Mouse (Mus musculus): ENCODE results near the gene Cenpb.

Gene Cenpb

DNA sequence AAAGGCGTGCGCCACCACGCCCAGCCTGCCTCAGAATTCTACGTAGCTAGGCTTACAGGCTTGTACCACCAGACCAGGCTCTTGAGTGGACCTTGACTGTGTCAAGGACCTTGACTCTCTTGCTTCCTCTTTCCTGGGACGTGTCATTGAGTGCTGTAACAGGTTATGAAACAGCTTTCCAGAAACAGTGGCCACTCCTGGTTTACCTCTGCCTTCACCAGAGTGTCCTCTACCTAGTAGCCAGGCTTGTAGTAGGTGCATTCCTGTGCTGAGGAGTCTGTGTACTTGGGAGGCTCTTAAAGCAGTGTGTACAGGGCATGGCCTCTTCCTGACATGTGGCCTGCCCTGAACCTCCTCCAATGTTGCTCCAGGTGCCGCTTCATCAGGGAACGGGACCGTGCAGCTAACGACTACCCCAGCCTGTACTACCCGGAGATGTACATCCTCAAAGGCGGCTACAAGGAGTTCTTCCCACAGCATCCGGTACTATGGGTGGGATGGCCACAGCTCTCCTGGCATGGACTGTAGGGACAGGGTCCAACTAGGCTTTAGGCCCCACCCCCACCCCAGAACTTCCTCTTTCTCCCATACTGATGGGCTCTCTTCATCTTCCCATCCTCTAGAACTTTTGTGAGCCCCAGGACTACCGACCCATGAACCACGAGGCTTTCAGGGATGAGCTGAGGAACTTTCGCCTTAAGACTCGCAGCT is 16.9 kb upstream of the Cenpb start:
- DNase-seq: no peak

DNA sequence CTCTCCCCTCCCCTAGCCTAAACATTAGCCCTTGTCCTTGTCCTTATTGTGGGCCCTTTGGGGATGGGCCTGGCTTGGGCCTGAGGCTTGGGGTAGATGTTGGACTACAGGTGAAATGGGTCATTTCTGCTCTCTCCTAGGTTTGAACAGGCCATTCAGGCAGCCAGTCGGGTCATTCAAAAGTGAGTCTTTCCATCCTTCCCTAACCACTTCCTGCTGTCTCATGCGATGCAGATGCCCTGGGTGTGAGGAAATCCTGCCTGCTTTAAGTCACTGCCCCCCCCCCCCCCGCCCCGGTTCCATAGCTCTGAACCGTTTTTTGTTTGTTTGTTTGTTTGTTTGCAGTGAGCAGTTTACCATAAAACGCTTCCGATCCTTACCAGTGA is 11.1 kb upstream of the Cenpb start:
- no peak for DNase-seq

DNA sequence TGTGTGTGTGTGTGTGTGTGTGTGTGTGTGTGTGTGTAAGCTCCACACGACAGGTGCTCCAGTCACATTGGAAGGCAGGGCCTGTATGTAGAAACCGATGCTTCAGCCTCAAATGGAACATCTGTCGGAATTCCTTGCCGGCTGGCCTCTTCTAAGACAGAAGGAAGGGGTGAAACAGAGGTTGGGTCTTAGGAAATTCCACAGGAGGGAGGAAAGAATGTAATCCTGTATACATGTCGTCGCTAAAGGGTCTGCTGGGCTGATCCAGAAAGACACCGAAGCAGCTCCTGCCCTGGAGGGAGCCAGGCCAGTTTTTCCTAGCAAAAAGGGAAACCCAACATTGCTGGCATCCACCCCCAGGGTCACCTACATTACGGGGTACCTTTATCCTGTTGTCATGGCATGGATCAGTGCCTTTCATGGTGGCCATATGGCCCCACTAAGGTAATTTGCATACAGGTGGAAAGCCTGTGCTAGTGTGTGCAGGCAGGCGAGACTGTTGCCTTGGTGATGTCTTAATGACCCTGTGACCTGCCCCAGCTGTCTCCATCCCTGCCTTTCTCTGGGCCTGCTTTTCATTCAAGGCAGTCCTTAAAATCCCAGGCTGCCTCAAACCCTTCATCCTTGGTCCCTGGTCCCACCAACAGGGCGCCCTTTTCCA is 10.6 kb upstream of the Cenpb start:
- peak; percentile 72 for DNase-seq

DNA sequence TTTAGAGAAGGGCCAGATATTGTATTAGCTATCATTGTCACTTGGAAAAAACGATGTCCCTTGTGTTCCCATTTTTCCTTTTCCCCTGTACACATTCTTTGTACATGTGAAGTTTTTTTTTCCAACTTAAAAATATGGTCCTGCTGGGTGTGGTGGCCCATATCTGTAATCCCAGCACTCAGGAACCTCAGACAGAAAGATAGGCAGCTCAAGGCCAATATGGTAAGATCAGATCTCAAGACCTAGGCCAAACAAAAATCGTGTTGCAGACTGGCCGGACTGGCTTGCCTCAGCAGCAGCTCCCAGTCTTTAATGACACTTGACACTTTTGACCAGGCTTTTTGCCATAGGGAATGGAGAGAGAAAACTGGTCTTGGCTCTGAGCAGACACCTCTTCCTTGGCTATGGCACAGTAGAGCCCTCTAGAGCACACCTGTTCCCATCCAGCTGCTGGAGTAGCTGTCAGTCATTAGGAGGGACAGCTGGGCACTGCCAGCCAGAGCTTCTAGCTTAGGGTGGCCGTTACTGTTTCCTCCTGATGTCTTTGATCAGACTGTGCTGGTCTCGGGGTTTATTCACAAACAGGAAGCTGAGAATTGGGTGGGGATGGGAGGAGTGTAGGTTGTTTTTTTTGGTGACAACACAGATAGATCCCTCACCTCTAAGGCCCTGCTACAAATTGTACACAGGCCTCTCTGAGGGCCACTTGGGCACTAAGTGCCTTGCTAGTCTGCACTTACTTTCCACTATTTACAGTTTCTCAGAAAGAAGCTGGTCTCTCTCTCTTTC is 9.8 kb upstream of the Cenpb start:
- no peak for DNase-seq

DNA sequence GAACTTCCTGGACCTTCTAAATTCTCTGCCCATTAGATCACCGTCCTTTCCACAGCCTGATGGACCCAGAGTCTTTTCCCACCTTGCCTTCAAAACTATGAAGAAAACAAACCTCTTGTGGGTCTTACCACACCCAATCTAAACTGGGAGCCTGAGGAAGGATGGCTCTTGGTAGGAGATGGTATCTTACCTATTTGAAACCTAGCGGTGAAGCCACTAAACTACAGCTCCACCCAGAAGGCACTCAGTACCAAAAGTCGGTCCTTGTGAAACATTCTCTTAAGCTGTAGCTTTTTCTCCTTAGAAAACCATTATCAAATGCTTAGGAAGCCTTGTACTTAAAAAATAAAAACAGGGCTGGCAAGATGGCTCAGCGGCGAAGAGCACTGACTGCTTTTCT is 8.4 kb upstream of the Cenpb start:
- no peak for DNase-seq

DNA sequence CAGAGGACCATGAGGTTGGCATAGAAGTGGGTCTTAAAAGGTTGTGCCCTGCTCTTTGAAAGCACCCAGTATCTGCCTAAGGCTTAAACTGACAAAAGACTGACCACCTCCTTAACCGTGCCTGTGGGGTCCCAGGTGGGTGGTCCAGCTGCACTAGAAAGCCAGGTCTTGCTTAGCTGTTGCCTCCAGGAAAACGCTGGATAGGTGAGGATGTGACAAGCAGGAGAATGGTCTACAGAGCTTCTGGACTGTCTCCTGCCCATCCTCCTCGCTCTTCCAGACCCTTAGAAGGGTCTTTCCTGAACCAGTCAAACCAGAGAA is 7.7 kb upstream of the Cenpb start:
- no peak for DNase-seq

DNA sequence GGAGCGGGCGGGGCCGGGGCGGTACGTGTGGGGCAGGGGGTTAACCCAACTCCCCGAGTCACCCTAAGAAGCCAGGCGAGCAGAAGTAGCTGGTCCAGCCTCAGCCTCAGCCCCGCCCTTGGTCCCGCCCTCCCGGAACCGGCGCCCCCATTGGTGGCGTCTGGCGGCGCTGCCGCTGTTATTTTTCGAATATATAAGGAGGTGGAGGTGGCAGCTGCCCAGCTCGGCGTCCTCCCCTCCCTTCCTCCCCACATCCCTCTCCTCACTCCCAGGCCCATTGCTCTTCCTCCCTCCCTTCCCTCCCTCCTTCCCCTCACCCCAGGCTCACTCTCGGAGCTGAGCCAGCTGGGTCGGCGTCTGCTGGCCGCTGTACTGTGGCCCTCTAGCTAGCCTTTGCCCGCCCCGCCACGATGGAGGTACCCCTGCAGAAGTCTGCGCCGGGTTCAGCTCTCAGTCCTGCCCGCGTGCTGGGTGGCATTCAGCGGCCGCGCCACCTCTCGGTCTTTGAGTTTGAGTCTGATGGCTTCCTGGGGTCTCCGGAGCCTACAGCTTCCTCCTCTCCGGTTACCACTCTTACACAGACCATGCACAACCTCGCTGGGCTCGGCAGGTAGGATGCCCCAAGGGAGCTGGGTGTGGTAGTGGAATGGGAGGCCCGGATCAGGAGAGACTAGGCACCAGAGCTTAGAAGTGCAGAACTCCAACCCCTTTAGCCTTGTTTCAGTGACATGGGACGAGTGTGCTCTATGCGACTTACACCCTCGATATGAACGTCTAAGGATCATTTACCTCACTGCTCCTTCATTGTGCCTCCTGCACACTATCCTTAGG is 7.1 kb upstream of the Cenpb start, which contains the start of the genes Cdc25b and Spef1:
Gene Cdc25b, plus strand, starts transcription at position 179 of the 831 bp plus-strand sequence.
Gene Spef1, minus strand, starts transcription at position 512 of the 831 bp plus-strand sequence.
- peak; percentile 92 for DNase-seq

DNA sequence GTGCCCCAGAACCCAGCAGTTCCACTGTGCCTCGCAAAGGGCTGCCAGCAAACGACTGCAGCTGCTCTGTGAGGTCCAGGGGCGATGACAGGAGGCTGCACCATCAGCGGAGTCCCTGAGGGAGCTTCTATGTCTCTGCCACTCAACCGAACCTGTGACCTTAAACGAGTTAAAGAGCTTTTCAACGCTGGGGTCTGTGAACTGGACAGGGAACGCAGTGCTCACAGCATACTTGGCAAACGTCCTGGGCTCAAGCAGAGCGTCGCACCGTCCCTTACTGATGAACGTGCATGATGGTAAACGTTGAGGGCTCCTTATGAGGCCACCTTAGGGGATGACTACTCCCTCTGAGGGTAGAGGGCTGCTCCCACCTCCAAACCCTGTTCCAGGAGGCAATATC is 6.5 kb upstream of the Cenpb start:
- no peak for DNase-seq

DNA sequence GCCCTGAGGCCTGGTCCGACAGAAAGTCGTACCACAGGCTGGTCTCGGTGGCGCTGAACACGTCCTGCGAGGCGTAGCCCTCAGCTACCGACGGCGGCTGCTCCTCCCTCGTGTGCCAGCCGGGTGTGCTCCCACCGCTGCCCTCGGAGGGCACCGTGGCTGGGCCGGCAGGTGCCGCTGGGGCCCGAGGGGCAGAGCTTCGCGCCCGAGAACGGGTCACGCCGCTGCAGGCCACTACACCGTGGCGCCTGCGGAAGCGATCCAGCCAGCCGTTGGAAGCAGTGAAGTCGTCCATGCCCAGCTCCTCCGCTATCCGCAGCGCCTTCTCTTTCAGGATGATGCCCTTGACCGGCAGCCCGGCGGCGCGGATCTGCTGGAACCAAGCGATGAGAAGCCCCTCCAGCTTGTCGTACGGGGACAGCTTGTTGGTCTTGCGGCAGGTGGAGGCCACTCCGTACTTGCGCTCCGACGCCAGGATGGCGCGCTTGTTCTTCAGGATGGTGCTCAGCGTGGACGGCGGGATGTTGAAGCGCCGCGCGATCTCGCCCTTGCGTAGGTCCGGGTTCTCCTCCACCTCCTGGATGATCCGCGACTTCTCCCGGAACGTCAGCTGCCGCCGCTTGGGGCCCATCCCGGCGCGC is 501 bp downstream of the Cenpb start:
- DNase-seq: peak; percentile 75

DNA sequence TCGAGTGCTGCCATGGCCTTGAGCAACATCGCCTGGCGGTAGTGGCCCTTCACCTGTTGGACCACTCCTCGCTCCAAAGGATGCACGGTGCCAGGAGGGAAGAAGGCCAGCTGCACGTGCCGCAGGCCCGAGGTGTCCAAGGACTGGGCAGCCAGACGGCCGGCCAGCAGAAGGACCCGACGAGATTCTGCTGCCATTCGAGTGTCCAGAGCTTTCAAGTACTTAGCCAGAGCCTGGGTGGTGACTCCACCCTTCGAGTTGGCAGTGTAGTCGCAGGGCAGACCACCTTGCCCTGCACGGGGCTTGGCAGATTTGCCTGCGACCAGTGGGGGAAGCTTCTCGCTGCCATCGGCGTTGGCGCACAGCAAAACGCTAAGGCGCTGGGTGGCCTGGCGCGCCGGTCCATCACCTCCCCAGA is 1.0 kb downstream of the Cenpb start:
- peak; percentile 48 for DNase-seq

DNA sequence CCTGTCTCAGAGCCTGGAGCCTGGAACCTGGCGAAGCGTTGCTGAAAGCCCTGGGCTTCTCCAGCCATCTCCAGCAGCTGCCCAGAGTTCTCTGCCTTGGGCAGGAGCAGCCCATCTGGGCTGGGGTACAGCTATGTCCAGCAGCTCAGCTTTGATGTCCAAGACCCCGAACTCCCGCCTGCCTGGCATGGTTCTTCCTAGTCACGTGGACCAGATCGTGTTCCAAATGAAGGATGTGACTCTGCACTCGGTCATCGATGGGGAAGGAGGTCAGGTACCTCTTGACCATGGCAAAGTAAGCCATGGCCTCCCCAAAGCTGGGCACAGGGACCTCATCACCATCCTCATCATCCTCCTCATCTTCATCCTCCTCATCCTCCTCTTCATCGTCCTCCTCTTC is 1.9 kb downstream of the Cenpb start:
- DNase-seq: no peak

DNA sequence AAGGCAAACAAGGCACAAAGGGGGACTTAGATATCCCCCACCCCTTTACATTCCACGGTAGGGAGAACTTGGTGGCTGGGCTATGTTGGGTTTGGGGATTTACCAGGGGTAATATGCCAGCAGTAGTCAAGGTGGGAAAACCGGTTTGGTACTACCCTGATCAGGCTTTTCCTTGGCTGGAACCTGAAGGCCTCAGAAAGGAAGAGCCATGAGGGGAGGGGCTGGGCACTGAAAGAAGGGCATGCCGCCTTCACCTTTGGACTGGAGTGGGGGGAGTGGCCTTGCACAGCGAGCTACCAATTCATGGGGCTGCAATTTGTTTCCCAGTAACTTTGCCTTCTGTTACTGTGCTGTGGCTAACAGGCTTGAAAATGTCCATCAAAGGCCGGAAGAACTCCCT is 3.4 kb downstream of the Cenpb start:
- peak; percentile 79 for DNase-seq

DNA sequence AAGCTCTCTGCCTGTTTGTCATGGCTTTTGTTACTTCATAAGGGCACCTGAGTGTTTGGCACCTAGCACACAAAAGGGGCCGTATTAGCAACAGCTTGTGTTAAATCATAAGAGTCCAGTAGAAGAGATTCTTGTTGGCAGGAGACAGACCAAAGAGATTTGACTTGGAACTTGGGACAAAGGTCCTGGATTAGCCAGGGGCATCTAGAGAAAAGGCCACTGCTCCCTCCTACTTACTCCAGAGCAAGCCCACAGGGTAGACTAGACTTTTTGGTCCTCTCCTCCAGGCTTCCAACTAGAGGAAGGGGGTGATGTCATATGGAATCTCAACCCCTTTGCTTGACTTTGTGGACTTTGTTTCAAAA is 3.9 kb downstream of the Cenpb start:
- DNase-seq: no peak

DNA sequence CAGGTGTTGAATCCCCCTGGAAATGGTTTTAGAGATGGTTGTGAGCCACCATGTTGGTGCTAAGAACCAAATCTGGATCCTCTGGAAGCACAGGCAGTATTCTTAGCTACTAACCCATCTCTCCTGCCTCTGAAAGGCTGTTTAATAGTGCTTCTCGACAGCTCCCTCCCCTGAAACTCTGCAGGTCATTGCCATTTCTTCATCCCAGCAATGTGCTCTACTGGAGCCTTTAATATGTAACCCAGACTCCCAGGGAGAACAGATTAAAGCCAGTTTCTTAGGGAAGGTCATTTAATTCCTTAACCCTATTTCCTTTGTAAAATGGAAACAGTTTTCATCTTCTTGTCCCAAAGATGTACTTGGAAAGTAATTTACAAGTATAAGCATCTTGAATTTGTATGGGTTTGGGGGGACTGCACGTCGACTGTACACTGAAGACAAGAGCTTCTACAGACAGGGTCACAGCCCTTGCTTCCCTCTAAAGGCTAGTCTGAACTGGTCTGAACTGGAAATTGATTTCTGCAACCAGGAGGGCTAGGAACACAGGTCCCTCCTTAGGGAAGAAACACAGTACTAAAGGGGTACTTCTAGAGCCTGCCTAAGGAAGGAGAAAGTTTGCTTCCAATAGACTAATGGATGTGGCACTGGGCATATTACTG is 4.5 kb downstream of the Cenpb start:
- DNase-seq: no peak

DNA sequence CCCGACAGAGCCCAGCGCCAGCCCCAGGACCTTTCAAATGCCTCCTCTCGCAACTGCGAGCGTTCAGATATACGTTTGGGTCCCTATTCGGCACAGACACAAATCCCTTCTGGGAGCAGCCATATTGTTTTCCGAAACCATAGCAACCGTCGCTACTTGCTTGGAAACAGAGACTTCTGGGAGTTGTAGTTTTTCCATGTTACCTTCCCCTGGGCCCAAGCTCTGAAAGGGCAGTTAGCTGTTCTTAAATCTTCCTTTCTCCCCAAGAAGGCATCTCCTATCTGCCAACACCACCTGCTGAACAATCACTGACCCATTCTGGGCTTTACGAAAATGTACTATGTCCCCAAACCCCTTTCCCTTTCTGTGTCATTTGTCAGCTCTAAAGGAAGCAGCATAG is 5.2 kb downstream of the Cenpb start:
- DNase-seq: peak; percentile 72

DNA sequence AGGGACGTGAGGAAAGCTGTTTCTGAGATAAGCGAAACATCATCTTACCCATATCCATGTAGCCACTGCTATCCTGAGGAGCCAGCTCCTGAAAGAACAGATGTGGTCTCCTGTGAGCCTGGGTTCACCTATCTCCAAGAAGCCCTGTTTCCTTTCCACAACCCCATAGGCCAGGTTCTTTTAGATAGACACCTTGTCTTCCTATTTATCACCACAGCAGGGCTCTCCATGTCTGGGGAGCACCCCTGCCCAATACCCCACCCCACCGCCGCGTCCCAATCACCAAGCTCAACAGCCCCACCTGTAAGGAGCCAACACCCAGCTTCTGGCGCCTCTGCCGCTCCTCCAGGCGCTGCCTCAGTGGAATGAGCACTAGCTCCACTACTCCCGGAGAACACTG is 7.5 kb downstream of the Cenpb start:
- DNase-seq: no peak

DNA sequence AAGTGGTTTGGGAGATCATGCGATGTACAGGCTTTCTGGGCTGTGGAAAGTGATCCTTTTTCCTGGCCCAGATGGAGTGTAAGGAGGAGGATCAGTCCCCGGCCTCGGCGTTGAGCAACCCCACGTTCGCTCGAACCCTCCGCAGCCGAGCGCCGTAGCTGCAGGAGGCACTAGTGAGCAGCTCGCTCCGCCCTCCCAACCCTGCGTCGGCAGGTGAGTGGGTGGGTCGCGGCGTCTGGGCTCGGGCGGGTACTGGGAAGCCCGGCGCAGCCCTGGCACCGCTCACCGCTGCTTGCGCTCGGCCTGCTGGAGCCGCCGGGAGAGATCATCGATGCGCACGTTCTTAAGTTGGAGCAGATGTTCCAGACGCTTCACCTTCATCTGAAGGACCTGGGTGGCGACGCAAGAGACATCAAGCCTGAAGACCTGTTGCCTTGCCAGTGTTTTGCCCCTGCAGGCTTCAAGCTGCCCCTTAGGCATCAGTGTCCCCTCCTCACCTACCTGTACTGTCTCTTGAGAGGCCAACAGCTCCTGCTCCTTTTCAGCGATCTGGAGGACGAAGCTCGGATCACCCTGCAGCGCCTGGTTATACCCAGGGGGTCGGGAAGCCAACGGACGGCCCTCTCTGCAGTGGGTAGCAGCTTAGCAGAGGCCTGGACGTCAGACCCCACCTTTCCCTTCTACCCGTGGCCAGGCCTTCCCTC is 8.3 kb downstream of the Cenpb start:
- DNase-seq: peak; percentile 81

DNA sequence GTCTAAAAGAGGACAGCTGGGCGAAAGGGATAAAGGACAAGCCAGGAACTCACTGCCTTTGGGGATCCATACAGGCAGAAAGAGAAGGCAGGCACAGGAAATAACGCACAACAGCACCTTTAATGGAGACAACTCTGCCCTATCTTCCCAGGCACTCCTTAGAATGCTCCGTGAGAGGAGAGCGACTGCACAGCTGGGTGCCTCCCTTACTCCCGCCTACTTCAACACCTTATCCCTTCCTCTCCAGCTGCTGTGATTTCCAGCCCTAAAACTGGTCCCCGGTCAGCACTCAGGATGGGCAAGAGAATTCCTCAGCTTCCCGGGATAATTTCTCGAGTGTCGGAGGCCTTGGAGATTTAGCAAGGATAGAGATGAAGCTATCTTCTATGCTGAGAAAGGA is 8.9 kb downstream of the Cenpb start:
- no peak for DNase-seq

DNA sequence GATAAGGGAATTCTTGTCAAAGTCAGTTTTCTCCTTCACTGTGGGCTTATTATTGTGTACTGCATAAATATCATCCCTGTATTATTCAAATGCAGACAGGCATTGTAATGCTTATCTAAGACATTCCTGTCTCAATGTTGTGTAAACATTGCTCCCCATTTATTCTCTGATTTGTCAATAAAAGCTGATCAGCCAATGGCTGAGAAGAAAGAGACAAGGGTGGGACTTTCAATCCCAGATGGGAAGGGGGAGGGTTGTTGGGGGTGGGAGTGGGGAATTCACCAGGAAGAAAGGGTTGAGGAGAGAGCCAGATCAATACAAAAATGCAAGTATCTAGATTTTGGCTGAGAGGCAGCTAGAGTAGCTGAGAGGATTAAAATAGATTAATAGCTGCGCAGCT is 11.0 kb downstream of the Cenpb start:
- no peak for DNase-seq

DNA sequence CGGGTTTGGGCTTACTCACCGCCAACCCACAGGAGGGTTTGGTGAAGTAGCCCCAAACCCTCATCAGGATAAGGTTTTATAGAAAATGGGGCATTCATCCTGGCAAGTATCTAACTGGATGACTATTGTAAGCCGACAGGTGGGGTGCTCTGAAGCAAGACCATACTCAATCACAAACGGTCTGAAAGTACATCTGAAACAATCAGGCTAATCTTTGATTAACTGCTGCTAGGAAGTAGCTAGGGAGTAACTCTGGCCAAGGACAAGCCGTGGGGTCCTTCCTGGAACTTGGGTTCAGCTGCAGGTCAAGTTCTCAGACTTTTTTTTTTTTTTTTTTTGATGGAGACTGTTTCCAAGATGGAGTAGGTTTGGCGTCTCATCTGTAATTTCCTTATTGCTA is 11.9 kb downstream of the Cenpb start:
- DNase-seq: no peak

DNA sequence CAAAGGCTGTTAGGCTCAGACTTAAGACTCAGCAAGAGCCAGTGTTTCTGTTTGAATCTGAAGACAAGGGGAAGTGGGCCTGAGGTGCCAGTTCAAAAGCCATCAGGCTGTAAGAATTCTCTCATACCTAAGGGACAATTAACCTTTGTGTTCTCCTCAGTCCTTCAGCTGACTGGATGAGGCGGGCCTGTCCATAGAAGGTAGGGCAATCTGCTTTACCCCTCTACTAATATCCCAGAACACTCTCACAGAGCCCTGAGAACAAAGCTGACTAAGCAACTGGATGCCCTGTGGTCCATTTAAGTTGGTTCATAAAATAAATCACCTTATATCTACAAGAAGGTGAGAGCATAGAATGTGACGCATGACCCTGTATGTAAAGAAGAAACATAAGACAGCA is 13.7 kb downstream of the Cenpb start:
- no peak for DNase-seq

All from kidney, postnatal 10 days (tissue).